Mouse (Mus musculus) kidney, postnatal 14 days (tissue): Measurements from ENCODE around the gene Cbr3.
"Not testable (repeated sequence)": the region's sequence is repeated elsewhere in the genome, so short reads cannot be mapped to it uniquely, and the experiment has no call there.

Experiments used
- DNase-seq: peaks from one replicate; pipeline ENCODE4 v3.0.0; 2022; ENCODE audit warnings: mixed read lengths

Gene Cbr3

GRCm38 (mm10) chr16:93682689-93683507, at the start of gene Cbr3:
Gene Cbr3 (plus strand): TSS chr16:93683215.
- peak; percentile 81 for DNase-seq

GRCm38 (mm10) chr16:93644006-93644405, 39.0 kb upstream of the Cbr3 start:
- DNase-seq, result no peak

- DNase-seq, result no peak
Observed at GRCm38 (mm10) chr16:93648441-93649183, 34.4 kb upstream of the Cbr3 start.

- DNase-seq, result no peak
Observed at GRCm38 (mm10) chr16:93667976-93668375, 15.0 kb upstream of the Cbr3 start.

DNA sequence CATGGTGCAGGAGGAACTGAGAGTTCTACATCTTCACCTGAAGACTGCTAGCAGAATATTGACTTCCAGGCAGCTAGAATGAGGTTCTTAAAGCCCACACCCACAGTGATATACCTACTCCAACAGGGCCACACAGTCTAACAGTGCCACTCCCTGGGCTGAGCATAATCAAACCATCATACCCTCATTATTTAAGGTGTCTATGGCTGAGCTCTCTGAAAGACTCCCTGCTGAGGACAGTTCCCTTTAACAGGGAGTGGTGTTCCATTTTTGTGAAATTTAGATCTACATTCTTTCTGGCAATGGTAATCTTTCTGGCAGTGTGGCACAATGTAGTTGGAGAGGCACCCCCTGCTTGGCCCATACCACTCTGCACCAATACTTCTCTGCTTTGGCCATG, 13.5 kb upstream of the Cbr3 start:
- no peak for DNase-seq

- DNase-seq, result not testable (repeated sequence)
Observed at GRCm38 (mm10) chr16:93670466-93670865, 12.5 kb upstream of the Cbr3 start.

GRCm38 (mm10) chr16:93671064-93671463, 12.0 kb upstream of the Cbr3 start:
- no peak for DNase-seq

DNA sequence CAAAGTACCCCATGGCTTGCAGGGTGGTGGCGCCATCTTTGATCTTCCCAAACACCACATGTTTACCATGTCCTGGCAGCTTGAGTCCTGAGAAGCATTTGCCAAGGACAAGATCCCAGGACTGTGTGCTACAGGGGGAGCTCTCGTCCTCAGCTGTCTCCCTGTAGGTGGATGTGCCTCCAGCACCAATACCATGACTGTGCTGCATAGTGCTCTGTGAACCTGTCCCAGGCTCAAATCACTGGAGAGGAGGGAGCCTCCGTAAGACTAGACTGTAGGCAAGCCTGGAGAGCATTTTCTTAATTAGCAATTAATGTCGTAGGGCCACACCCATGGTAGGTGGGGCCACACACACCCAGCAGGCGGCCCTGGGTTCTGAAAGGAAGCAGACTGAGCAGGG, 6.6 kb upstream of the Cbr3 start:
- no peak for DNase-seq

- DNase-seq, result no peak
Observed at GRCm38 (mm10) chr16:93678206-93678605, 4.8 kb upstream of the Cbr3 start.

- DNase-seq, result no peak
Observed at GRCm38 (mm10) chr16:93679165-93679564, 3.9 kb upstream of the Cbr3 start.

DNA sequence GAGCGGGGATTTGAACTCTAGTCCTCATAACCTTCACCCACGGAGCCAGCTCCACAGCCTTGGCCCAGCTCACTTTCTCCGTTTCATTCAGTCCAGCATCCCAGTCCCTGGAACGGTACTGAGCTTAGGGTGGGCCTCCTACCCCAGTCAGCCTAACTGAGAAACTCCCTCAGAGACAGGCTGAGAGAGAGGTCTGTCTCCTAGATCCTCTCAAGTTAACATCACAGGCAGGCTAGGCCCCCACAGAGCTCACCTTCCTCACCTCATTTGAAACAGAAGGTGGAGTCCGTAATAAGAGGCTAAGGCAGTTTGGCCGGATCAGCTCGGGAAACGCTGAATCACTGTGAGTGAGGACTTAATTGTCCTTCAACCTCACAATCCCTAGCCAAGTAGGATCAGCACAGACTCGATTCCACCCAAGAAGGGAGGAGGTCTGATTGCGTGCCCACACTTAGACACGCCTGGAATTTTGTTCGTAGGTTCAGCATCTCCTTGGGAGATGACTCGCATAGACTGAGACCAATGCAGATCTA, 793 bp upstream of the Cbr3 start:
- DNase-seq, result no peak

DNA sequence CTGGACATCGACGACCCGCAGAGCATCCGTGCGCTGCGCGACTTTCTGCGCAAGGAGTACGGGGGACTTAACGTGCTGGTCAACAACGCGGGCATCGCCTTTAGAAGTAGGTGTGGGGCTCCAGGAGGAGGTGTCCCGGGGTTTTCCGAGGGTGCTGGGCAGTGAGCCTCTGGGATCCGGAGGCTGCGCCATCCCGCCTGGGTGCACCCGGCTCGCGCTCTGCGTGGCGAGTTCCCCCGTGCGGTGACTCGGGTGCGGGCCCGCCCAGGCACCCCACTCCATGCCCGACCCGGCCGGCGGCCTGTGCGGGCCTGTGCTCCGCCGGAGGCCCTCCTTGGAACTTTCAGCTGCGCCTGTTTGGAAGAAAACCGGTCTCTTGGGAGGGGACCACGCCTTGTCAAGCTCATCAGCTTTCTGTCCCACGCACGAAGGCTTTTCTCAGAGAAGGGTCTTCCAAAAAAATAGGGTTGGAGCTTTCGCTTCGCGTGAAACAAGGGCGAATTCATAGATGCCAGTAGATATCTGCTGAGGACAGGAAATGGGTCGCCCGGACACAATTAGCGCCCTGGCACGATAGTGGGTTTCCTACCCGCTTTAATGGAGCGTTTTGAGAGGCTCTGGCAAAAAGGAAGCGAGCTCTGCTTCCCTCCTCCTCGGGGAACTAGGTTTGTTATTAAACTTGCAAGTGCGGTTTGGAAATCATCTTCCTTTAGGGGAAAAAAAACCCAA, 657 bp downstream of the Cbr3 start:
- DNase-seq, result peak; percentile 25

GRCm38 (mm10) chr16:93684441-93684840, 1.4 kb downstream of the Cbr3 start:
- no peak for DNase-seq

DNA sequence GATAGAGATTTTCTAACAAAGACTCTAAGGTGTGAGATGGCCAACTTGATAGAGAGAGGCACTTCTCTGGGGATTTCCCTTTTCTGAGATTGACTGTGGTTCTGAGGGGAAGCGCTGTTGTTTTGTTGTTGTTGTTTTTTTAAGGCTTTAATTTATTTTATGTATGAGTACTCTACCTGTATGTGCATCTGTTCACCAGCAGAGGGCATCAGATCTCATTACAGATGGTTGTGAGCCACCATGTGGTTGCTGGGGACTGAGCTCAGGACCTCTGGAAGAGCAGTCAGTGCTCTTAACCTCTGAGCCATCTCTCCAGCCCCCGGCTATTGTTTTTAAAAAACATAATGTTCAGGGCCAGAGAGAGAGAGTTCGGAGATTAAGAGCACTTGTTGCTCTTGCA, 2.8 kb downstream of the Cbr3 start:
- not testable (repeated sequence) for DNase-seq

DNA sequence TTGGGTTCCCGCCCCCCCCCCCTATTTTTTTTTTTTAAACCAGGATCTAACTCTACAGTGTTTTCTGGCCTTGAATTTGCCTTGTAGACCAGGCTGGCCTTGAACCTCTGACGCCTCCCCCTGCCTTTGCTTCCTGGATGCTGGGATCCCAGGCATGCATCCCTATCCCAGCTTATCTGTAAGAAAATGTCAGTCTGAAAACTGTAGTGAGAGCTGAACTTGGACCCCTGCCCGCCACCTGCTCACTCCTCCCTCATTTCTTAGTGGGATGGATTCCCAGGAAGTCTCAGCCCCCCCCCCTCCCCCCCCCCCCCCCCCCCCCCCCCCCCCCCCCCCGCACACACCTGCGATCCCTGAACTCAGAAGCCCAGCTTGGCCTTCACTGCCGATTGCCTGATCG, 3.4 kb downstream of the Cbr3 start:
- DNase-seq, result no peak

GRCm38 (mm10) chr16:93686945-93687344, 3.9 kb downstream of the Cbr3 start:
- DNase-seq, result peak; percentile 14

DNA sequence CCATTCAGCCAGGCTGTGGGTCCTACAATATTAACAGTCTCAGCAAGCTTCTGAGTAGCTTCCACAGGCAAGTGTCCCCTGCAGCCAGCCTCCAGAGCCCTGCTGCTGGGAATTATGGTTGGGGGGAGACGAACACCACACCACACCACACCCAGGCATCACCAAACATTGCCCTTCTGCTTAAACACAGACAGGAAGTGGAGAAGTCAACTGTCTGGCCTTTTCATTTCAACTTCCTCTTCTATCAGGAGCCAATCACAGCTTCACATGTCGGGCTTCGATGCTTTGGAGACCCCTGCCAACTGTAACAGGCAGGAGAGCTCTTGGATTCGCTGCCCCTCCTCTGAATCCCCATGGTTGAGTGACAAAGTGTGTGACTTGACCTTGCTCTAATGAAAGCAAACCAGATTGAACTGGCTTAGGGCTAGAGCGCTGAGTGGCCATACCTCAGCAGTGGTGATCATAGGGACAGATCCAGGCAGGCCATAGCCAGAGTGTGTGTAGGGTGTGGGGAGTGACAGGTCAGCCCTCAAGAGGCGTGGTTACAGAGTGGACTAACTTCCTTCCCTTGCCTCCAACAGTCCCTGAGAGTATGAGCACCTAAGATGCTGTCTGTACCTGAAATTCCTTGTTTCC, 8.3 kb downstream of the Cbr3 start:
- no peak for DNase-seq

- DNase-seq, result no peak
Observed at GRCm38 (mm10) chr16:93692744-93693143, 9.7 kb downstream of the Cbr3 start.

GRCm38 (mm10) chr16:93707116-93707515, 24.1 kb downstream of the Cbr3 start:
- DNase-seq, result no peak

DNA sequence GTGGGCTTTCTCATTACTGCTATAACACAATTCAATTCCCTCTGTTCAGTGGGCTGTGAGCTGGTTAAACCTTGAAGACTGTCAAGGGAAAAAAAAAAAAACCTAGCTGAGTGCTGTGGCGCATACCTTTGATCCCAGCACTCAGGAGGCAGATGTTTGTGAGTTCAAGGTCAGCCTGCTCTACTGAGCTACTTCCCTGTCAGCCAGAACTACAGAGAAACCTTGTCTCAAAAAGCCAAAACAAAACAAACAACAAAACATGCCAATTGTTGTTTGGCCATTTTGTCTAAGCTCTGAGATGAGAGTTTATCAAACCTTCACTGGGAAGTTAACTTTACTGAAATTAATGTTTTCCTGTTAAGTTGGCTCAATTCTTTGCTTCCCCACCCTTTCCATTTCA, 26.2 kb downstream of the Cbr3 start:
- DNase-seq, result no peak

DNA sequence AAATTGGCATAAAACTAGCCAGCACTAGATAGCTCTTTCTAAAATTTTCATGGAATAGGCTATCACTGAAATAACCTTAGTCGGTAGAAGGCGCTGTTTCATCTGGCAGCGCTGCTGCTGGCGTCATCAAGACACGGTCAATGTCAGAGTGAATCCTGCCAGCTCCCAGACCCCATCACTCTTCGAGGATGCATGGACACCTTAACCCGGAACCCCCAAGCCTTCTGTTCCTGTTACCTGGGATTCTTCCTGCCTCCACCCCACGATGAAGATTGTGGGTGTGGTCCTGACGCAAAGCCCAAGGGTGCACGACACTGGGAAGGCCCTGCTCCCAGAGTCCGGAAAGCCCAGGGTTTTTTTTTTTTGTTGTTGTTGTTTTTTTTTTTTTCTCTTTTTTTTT, 27.9 kb downstream of the Cbr3 start:
- peak; percentile 80 for DNase-seq

DNA sequence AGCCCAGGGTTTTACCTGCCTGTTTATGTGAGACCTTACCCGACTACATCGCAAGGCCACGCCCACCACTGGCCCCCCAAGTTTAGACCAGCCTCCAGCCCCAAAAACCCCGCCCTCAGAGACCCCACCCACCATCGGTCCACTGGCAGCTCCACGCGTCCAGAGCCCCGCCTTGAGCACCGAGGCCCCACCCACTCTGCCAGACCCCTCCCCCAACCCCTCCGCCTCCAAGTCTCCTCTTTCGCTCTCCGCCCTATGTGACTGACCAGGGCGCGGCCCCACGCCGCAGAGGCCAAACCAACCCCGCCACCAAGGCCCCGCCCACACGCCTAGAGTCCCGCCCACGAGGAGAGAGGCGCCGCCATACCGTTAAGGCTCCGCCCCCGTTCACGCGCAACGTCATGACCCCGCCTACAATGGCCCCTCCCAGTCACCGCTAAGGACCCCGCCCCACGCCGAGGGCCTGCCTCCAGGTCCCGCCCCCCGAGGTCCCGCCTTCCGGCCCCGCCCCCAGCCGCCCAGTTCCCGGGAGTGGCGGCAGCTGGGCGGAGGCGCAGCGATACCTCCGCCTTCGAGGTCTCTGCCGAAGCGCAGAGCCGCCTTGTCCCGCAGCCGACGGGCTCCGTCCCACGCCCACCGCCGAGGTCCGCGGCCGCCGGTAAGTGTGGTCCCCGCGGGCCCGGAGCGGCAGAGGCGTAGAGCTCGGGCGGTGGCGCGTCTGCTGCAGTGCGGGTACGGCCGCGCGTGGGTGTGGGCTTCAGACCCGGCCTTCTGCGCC, 28.6 kb downstream of the Cbr3 start, which contains the start of gene Dop1b:
Gene Dop1b (plus strand): TSS at position 494 of the 778 bp plus-strand sequence.
- peak; percentile 99 for DNase-seq
